Mouse (Mus musculus) thymus, adult 2 months (tissue): ENCODE measurements around the gene Dram1. TPM values are rescaled to one million over a fixed set of nuclear protein-coding genes. Genes with fewer than 3 reads are reported as not detected.

Source experiments
- DNase-seq: peaks from one replicate; pipeline ENCODE4 v3.0.0; 2021
- H3K27ac ChIP-seq: fragments of 200-500 bp; 2 replicates; pipeline ENCODE4 v1.5.1; 2012; ENCODE audit warnings: low read length, control low read depth; ENCODE audit not compliant: control insufficient read depth, insufficient read depth
- H3K27me3 ChIP-seq: fragments of 200-500 bp; 2 replicates; pipeline ENCODE4 v1.6.1; 2012; ENCODE audit warnings: mild to moderate bottlenecking, low read length, moderate library complexity, mixed read lengths; ENCODE audit not compliant: control insufficient read depth, insufficient read depth
- H3K36me3 ChIP-seq: fragments of 200-500 bp; 2 replicates; pipeline ENCODE4 v1.6.1; 2012; ENCODE audit warnings: mild to moderate bottlenecking, low read length, moderate library complexity; ENCODE audit not compliant: control insufficient read depth, insufficient read depth
- H3K4me1 ChIP-seq: fragments of 200-500 bp; replicated peaks from 2 replicates; pipeline ENCODE4 v1.6.1; 2012; ENCODE audit warnings: low read length; ENCODE audit not compliant: control insufficient read depth, insufficient read depth
- H3K4me3 ChIP-seq: fragments of 200-500 bp; 2 replicates; pipeline ENCODE4 v1.5.1; 2012; ENCODE audit warnings: mild to moderate bottlenecking, low read length, control low read depth, moderate library complexity; ENCODE audit not compliant: control insufficient read depth, insufficient read depth
- CTCF ChIP-seq: fragments of 200-500 bp; IDR thresholded peaks from 2 replicates; pipeline ENCODE4 v1.5.1; 2012; ENCODE audit warnings: mild to moderate bottlenecking, control low read depth, low read length, moderate library complexity, borderline replicate concordance; ENCODE audit not compliant: control insufficient read depth, poor library complexity, insufficient read depth; ENCODE audit errors: extremely low read depth
- POLR2A ChIP-seq: fragments of 200-500 bp; IDR thresholded peaks from 2 replicates; pipeline ENCODE4 v1.6.1; 2012; ENCODE audit warnings: mild to moderate bottlenecking, low read length, control low read depth, moderate library complexity; ENCODE audit not compliant: control insufficient read depth, poor library complexity, insufficient read depth; ENCODE audit errors: extremely low read depth
- WGBS: fragments of 180-500 bp; shearing (Covaris S2); methylation state at CpG from one replicate; pipeline ENCODE4 v1.1.7; 2018; 5-methylcytosine and 5-hydroxymethylcytosine counted together
- polyA plus RNA-seq: library from polyadenylated mRNA; depleted of rRNA; stranded (reverse); fragments of >200 nt; gene quantifications from 2 replicates; pipeline ENCODE4 v1.2.3, GENCODE M21; 2012

Gene Dram1
- polyA plus RNA-seq, 1 experiment, result 24.9 TPM

DNA sequence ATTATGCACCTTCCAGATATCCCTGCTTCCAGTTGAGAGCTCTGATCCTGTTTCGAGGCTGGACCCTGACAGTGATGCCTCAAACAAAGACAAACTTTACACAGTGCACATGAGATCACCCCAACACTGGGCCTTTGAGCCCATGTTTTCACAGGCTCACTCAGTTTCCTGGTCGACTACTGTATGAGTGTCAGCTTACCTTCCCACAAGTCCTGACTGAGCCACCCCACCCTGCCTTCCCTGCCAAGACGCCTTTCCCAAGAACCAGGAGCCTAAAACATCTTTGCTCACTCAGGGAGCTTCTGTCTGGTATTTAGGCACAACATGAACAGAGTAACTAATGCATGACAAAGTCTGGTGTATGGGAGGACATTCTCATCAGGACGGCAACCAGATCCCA lies 9.6 kb downstream of the Dram1 start:
- Histone ChIP-seq H3K27ac (no peak overlapping the region), H3K27me3 (no peaks in the 10 kb centered on the region), H3K4me3 (no peak overlapping the region), H3K4me1 (no peaks in the 10 kb centered on the region), H3K36me3 (no peaks in the 10 kb centered on the region)
- no peak for DNase-seq
- 83% methylated on average over 4 of the region's 4 CpGs for WGBS
- TF ChIP-seq POLR2A (no peak), CTCF (no peak)

DNA sequence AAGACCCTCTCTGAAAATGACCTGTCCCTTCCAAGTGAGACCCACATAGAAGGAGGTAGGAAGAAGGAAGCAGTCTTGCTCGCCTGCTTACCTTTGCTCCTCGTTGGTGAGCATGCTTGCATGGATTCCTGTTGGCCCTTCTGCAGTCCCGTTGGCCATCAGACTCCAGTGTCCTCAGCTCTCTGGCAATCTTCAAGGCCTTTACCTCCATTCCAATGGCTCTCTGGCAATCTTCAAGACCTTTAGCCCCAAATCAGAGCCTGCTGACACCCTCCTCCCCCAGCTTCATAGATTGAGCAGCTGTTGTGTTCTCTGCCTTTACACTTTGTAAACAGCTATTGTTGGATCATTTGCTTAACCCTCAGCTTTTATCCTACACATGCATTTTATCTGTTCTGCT lies 14.7 kb downstream of the Dram1 start:
- no peak for DNase-seq
- no peak overlapping the region for H3K4me3 ChIP-seq
- H3K27ac ChIP-seq, result no peak overlapping the region
- no peaks in the 10 kb centered on the region for H3K4me1 ChIP-seq
- H3K27me3 ChIP-seq, result no peaks in the 10 kb centered on the region
- TF ChIP-seq POLR2A (no peak), CTCF (no peak)
- whole genome bisulfite sequencing, result 90% methylated on average over 3 of the region's 3 CpGs
- no peaks in the 10 kb centered on the region for H3K36me3 ChIP-seq

GRCm38 (mm10) chr10:88362218-88362617 lies 16.7 kb downstream of the Dram1 start:
- Histone ChIP-seq H3K27me3 (no peaks in the 10 kb centered on the region), H3K4me1 (peaks cover 3% of the 10 kb centered on the region), H3K4me3 (no peak overlapping the region), H3K27ac (no peak overlapping the region), H3K36me3 (no peaks in the 10 kb centered on the region)
- WGBS, result 89% methylated on average over 1 of the region's 1 CpGs
- TF ChIP-seq POLR2A (no peak), CTCF (no peak)
- no peak for DNase-seq

- Histone ChIP-seq H3K27me3 (no peaks in the 10 kb centered on the region), H3K36me3 (no peaks in the 10 kb centered on the region), H3K4me3 (peak overlapping the region; percentile 59), H3K27ac (no peak overlapping the region), H3K4me1 (peaks cover 9% of the 10 kb centered on the region)
- DNase-seq, result peak; percentile 54
- TF ChIP-seq CTCF, result 0 out of 2 replicates have a peak, but pooled peaks have one; percentile 11
- no peak for TF ChIP-seq POLR2A
- 5% methylated on average over 42 of the region's 47 CpGs for WGBS
Measured at GRCm38 (mm10) chr10:88356983-88357559, 21.8 kb downstream of the Dram1 start.

GRCm38 (mm10) chr10:88356114-88356982 lies 22.5 kb downstream of the Dram1 start:
- TF ChIP-seq POLR2A (no peak), CTCF (peak; percentile 15; the same call in 1 of the 2 replicates)
- no peak for DNase-seq
- Histone ChIP-seq H3K27ac (no peak overlapping the region), H3K4me3 (peak overlapping the region; percentile 59), H3K27me3 (no peaks in the 10 kb centered on the region), H3K4me1 (peaks cover 9% of the 10 kb centered on the region), H3K36me3 (no peaks in the 10 kb centered on the region)
- whole genome bisulfite sequencing, result 19% methylated on average over 21 of the region's 21 CpGs

DNA sequence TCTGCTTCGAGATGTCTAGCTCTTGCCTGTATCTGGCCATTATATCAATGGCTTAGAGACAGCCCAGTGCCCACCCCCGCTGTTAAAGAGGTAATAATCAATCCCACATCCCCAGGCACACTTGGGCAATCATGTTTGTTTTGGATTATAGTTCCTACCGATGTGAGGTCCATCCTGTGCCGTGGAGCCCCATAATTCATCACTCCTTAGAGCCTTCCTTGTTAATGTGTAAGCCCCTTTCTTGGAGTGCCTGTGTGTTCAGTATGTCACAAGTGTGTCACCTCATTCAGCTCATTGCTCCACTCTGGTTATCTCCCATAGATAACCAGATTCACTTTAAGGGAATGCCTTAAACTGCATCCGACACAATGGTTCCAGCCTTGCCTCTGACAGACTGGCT lies 24.3 kb downstream of the Dram1 start:
- no peak for DNase-seq
- H3K4me1 ChIP-seq, result peaks cover 9% of the 10 kb centered on the region
- H3K27ac ChIP-seq, result no peak overlapping the region
- no peak overlapping the region for H3K4me3 ChIP-seq
- no peak for TF ChIP-seq CTCF
- no peak for TF ChIP-seq POLR2A
- WGBS, result 98% methylated on average over 5 of the region's 5 CpGs
- no peaks in the 10 kb centered on the region for H3K36me3 ChIP-seq
- H3K27me3 ChIP-seq, result no peaks in the 10 kb centered on the region

DNA sequence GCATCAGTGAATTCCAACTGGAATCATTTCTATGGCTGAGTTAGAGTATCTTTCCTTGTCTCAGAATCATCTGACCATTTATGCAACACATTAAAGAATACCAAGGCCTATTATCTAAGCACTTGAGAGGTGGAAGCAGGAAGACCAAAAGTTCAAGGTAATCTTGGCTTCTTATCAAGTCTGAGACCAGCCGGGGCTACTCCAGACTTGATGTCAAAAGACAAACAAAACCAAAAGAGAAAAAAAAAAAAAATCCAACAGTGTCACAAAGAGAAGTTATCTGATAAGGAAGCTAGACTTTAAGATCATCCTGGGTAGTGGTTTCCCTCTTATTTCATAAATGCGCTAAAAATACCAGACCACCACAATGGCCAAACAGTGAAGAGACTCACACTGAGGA lies 26.3 kb downstream of the Dram1 start:
- 9% methylated on average over 2 of the region's 2 CpGs for WGBS
- TF ChIP-seq CTCF, result no peak
- TF ChIP-seq POLR2A, result no peak
- peaks cover 9% of the 10 kb centered on the region for H3K4me1 ChIP-seq
- no peak overlapping the region for H3K27ac ChIP-seq
- DNase-seq, result no peak
- H3K36me3 ChIP-seq, result no peaks in the 10 kb centered on the region
- H3K4me3 ChIP-seq, result no peak overlapping the region
- H3K27me3 ChIP-seq, result no peaks in the 10 kb centered on the region
